Mouse (Mus musculus) CH12.LX (cell line): Measurements from ENCODE around the gene Gm49325. TPM values are rescaled to one million over a fixed set of nuclear protein-coding genes. Genes with fewer than 3 reads are reported as not detected.

Source experiments
- DNase-seq: peaks from one replicate; pipeline ENCODE4 v3.0.0-alpha.2; 2013; ENCODE audit errors: extremely low read depth
- H3K27ac ChIP-seq: 2 replicates; pipeline ENCODE4 v1.5.1; 2012; ENCODE audit warnings: low read depth, mild to moderate bottlenecking, control low read depth, moderate library complexity; ENCODE audit not compliant: insufficient read depth
- H3K27me3 ChIP-seq: replicated peaks from 2 replicates; pipeline ENCODE3; 2012; ENCODE audit warnings: inconsistent platforms
- H3K36me3 ChIP-seq, 2 experiments: replicated peaks in 1 of 2; 2 replicates each; pipeline versions ENCODE3 to v1.6.1; 2012; ENCODE audit warnings: inconsistent platforms in 1 of 2, low read length in 1 of 2, mild to moderate bottlenecking in 1 of 2, mixed read lengths in 1 of 2, moderate library complexity in 1 of 2; ENCODE audit not compliant: control insufficient read depth in 1 of 2, insufficient read depth in 1 of 2
- H3K4me1 ChIP-seq, 2 experiments: 2 replicates each; pipeline ENCODE4 v1.6.1; 2012; ENCODE audit warnings: inconsistent platforms in 1 of 2, moderate library complexity in 1 of 2; ENCODE audit not compliant: insufficient read depth in 2 of 2, control insufficient read depth in 1 of 2
- H3K4me2 ChIP-seq: 2 replicates; pipeline ENCODE4 v1.6.1; 2012; ENCODE audit warnings: low read depth, mild to moderate bottlenecking, control low read depth; ENCODE audit not compliant: poor library complexity, insufficient read depth, severe bottlenecking
- H3K4me3 ChIP-seq, 3 experiments: fragments of 150-350 bp in 1 of 3; sonication (generic) in 1 of 3; replicated peaks in 1 of 3; 2 replicates each; pipeline versions ENCODE3 to v1.5.1; 2011 to 2012; ENCODE audit warnings: low read depth in 2 of 3, low read length in 2 of 3, mild to moderate bottlenecking in 2 of 3, moderate library complexity in 2 of 3, control low read depth in 1 of 3, improper control_type of control experiment in 1 of 3, inconsistent platforms in 1 of 3, mixed read lengths in 1 of 3; ENCODE audit not compliant: poor library complexity in 1 of 3
- H3K79me2 ChIP-seq: replicated peaks from 2 replicates; pipeline ENCODE4 v1.6.1; 2012; ENCODE audit warnings: mild to moderate bottlenecking, moderate library complexity; ENCODE audit not compliant: control insufficient read depth, poor library complexity, insufficient read depth, severe bottlenecking; ENCODE audit errors: extremely low read depth
- H3K9ac ChIP-seq: 2 replicates; pipeline ENCODE4 v1.6.1; 2012; ENCODE audit warnings: low read depth, mild to moderate bottlenecking, control low read depth, moderate library complexity; ENCODE audit not compliant: insufficient read depth
- H3K9me3 ChIP-seq: replicated peaks from 2 replicates; pipeline ENCODE3; 2012; ENCODE audit warnings: low read length, inconsistent platforms, mixed read lengths
- BHLHE40 ChIP-seq: IDR thresholded peaks from 2 replicates; pipeline ENCODE4 v1.6.1; 2011; ENCODE audit warnings: mild to moderate bottlenecking, low read depth, low read length, improper control_type of control experiment
- CHD1 ChIP-seq: IDR thresholded peaks from 2 replicates; pipeline ENCODE4 v1.6.1; 2012; ENCODE audit warnings: low read depth, low read length, improper control_type of control experiment, inconsistent platforms
- CHD2 ChIP-seq: IDR thresholded peaks from 2 replicates; pipeline ENCODE4 v1.6.1; 2011; ENCODE audit warnings: low read length, improper control_type of control experiment
- CTCF ChIP-seq, 2 experiments: IDR thresholded peaks in 1 of 2; conservative IDR thresholded peaks in 1 of 2; 2 replicates each; pipeline ENCODE4 v1.5.1; 2011 to 2012; ENCODE audit warnings: low read depth in 2 of 2, low read length in 2 of 2, improper control_type of control experiment in 1 of 2, inconsistent platforms in 1 of 2, mild to moderate bottlenecking in 1 of 2, moderate library complexity in 1 of 2
- E2F4 ChIP-seq: IDR thresholded peaks from 2 replicates; pipeline ENCODE4 v1.6.1; 2011; ENCODE audit warnings: low read depth, low read length, improper control_type of control experiment; ENCODE audit not compliant: insufficient replicate concordance
- ELF1 ChIP-seq: IDR thresholded peaks from 2 replicates; pipeline ENCODE4 v1.6.1; 2014; ENCODE audit warnings: low read depth, mild to moderate bottlenecking, inconsistent platforms, low read length, improper control_type of control experiment
- EP300 ChIP-seq: IDR thresholded peaks from 2 replicates; pipeline ENCODE4 v1.6.1; 2011; ENCODE audit warnings: low read length, improper control_type of control experiment
- HCFC1 ChIP-seq: IDR thresholded peaks from 2 replicates; pipeline ENCODE4 v1.6.1; 2012; ENCODE audit warnings: low read depth, mild to moderate bottlenecking, inconsistent platforms, low read length, improper control_type of control experiment
- IRF4 ChIP-seq: IDR thresholded peaks from 2 replicates; pipeline ENCODE4 v1.6.1; 2014; ENCODE audit warnings: low read depth, mild to moderate bottlenecking, inconsistent platforms, low read length, improper control_type of control experiment
- MAX ChIP-seq: IDR thresholded peaks from 2 replicates; pipeline ENCODE4 v1.6.1; 2011; ENCODE audit warnings: low read length, improper control_type of control experiment
- MXI1 ChIP-seq: IDR thresholded peaks from 2 replicates; pipeline ENCODE4 v1.6.1; 2011; ENCODE audit warnings: mild to moderate bottlenecking, low read depth, low read length, improper control_type of control experiment
- MYC ChIP-seq: IDR thresholded peaks from 2 replicates; pipeline ENCODE4 v1.6.1; 2011; ENCODE audit warnings: low read depth, mild to moderate bottlenecking, improper control_type of control experiment, low read length
- PAX5 ChIP-seq: IDR thresholded peaks from 2 replicates; pipeline ENCODE4 v1.6.1; 2012; ENCODE audit warnings: low read length, inconsistent platforms, mixed read lengths
- POLR2A ChIP-seq: IDR thresholded peaks from 2 replicates; pipeline ENCODE4 v1.6.1; 2011; ENCODE audit warnings: low read depth, mild to moderate bottlenecking, improper control_type of control experiment, low read length
- RAD21 ChIP-seq: IDR thresholded peaks from 2 replicates; pipeline ENCODE4 v1.6.1; 2011; ENCODE audit warnings: low read depth, mild to moderate bottlenecking, low read length, improper control_type of control experiment, moderate library complexity
- SIN3A ChIP-seq: IDR thresholded peaks from 2 replicates; pipeline ENCODE4 v1.6.1; 2012; ENCODE audit warnings: low read length, improper control_type of control experiment, inconsistent platforms
- SMC3 ChIP-seq: IDR thresholded peaks from 2 replicates; pipeline ENCODE4 v1.6.1; 2011; ENCODE audit warnings: low read depth, low read length, improper control_type of control experiment
- TBP ChIP-seq: conservative IDR thresholded peaks from 2 replicates; pipeline ENCODE4 v1.6.1; 2011; ENCODE audit warnings: low read depth, low read length, improper control_type of control experiment
- TCF12 ChIP-seq: IDR thresholded peaks from 2 replicates; pipeline ENCODE4 v1.6.1; 2014; ENCODE audit warnings: low read depth, mild to moderate bottlenecking, inconsistent platforms, low read length, improper control_type of control experiment
- UBTF ChIP-seq: IDR thresholded peaks from 2 replicates; pipeline ENCODE4 v1.6.1; 2012; ENCODE audit warnings: low read depth, mild to moderate bottlenecking, inconsistent platforms, low read length, improper control_type of control experiment, moderate library complexity
- USF1 ChIP-seq: IDR thresholded peaks from 2 replicates; pipeline ENCODE4 v1.6.1; 2014; ENCODE audit warnings: low read depth, mild to moderate bottlenecking, inconsistent platforms, low read length, improper control_type of control experiment
- ZC3H11A ChIP-seq: IDR thresholded peaks from 2 replicates; pipeline ENCODE4 v1.6.1; 2012; ENCODE audit warnings: low read depth, mild to moderate bottlenecking, inconsistent platforms, low read length, improper control_type of control experiment
- ZNF384 ChIP-seq: IDR thresholded peaks from 2 replicates; pipeline ENCODE4 v1.6.1; 2012; ENCODE audit warnings: low read depth, low read length, improper control_type of control experiment, inconsistent platforms
- dilution Hi-C: fragments of 300-500 bp; cut with MboI; formaldehyde crosslinking; loops from 2 replicates; pipeline ENCODE4 v1.14.3; 2020; ENCODE audit warnings: low sequenced_read_pairs; ENCODE audit not compliant: extremely low pct_unique_long_range_greater_than_20kb, extremely low pct_ligation_motif_present
- in situ Hi-C: fragments of 300-500 bp; cut with MboI; formaldehyde crosslinking; loops from 3 replicates; pipeline ENCODE4 v1.14.3; 2019; ENCODE audit warnings: low sequenced_read_pairs, low pct_ligation_motif_present, low pct_unique_long_range_greater_than_20kb, mixed read lengths
- polyA plus RNA-seq: library from polyadenylated mRNA; unstranded; fragments of >175 nt; gene quantifications from 2 replicates; pipeline ENCODE4 v1.2.1, GENCODE M21; 2012; ENCODE audit warnings: low read depth; ENCODE audit not compliant: insufficient read length
- total RNA-seq, 2 experiments: library from RNA; depleted of rRNA; stranded (reverse); fragments of 300-350 nt in 1 of 2; fragments of >200 nt in 1 of 2; gene quantifications; 2 replicates each; pipeline ENCODE4 v1.2.3; 2012 to 2014

Gm49325 gene
- total and polyA plus RNA-seq, 3 experiments: 1.1 to 26.9 TPM; not detected in 1

DNA sequence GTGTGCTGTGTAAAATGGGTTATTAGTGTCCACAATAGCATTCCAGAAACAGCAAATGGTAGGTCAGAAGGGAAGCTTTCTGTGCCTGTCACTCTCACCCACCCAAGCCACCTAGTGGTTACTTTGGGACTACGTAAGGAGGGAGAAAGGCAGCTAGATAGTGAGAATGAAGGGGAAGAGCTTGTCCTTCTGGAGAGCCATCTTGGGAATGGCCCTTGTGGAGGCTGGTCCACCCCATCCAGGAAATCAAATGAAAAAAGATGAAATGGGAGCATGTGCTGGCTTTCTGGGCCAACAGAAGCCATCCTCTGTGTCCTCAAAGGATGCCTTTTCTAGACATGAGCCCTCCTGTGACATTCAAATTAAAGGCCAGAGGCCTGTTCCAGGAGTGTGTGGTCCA lies 629 bp upstream of the Gm49325 start:
- H3K36me3 ChIP-seq: peaks cover 4 to 25% of the 10 kb centered on the region in 2 experiments
- peak; percentile 69 for DNase-seq
- in situ Hi-C loops (no loop called here), dilution Hi-C loops (no loop called here)
- H3K27me3 ChIP-seq: no peaks in the 10 kb centered on the region
- no peak overlapping the region for H3K27ac ChIP-seq
- H3K79me2 ChIP-seq: peaks cover 13% of the 10 kb centered on the region
- TF ChIP-seq E2F4: no peak
- TF ChIP-seq CTCF (conservative IDR thresholded peaks at IDR 0.05 in 1 of 2, IDR thresholded peaks at IDR 0.05 in 1 of 2; ENCODE audit: low read depth in 2 of 2, low read length in 2 of 2): peak; percentile 51 to 68
- TF ChIP-seq TBP: no peak
- no peak for TF ChIP-seq ZC3H11A
- no peak for TF ChIP-seq ZNF384
- peak; percentile 37 for TF ChIP-seq SMC3
- TF ChIP-seq IRF4: no peak
- TF ChIP-seq RAD21: peak; percentile 16
- H3K9ac ChIP-seq: no peak overlapping the region
- H3K4me3 ChIP-seq: peak overlapping the region in 2 of 3 experiments; percentile 41 to 77
- peaks cover 5 to 14% of the 10 kb centered on the region in 2 experiments for H3K4me1 ChIP-seq
- no peak overlapping the region for H3K4me2 ChIP-seq
- H3K9me3 ChIP-seq: peaks cover 7% of the 10 kb centered on the region

DNA sequence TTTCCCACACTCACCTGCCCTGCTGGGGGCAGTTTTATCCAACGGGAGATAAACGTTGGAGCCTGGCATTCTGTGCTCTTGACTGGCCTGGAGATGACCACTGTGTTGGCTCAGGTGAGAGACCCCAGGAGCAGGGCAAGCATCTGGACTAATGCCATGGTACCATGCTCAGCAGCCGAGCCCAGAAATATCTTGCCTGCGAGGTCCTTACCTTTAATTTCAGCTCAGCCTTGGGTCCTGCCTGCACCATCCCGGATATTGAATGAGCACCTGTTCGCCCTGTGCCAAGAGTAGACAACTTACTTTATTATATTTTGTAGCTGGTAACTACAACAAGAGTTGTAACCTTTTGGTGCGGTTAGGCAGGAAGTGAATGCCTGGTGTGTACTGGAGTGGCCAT lies 858 bp downstream of the Gm49325 start:
- Histone ChIP-seq H3K9ac (peak overlapping the region; percentile 77), H3K27me3 (no peaks in the 10 kb centered on the region)
- TF ChIP-seq CHD1 (0 out of 2 replicates have a peak, but pooled peaks have one; percentile 77), HCFC1 (0 out of 2 replicates have a peak, but pooled peaks have one; percentile 1), MAX (0 out of 2 replicates have a peak, but pooled peaks have one; percentile 25), PAX5 (no peak), CHD2 (no peak), USF1 (no peak), MXI1 (no peak; the same call in 1 of the 2 replicates), MYC (peak; percentile 57; the same call in 1 of the 2 replicates), RAD21 (no peak), EP300 (0 out of 2 replicates have a peak, but pooled peaks have one; percentile 34), BHLHE40 (no peak), SIN3A (peak; percentile 68; the same call in 1 of the 2 replicates), UBTF (no peak), TCF12 (no peak), POLR2A (no peak), ELF1 (no peak)
- TF ChIP-seq, all 38 proteins: peak for 6
- in situ Hi-C loops: no loop called here
- Histone ChIP-seq H3K27ac (peak overlapping the region; percentile 52), H3K4me3 (peak overlapping the region; percentile 77 to 97 (median 82)), H3K9me3 (peaks cover 7% of the 10 kb centered on the region), H3K36me3 (peaks cover 16 to 40% of the 10 kb centered on the region in 2 experiments), H3K4me2 (peak overlapping the region; percentile 74), H3K4me1 (peaks cover 5 to 14% of the 10 kb centered on the region in 2 experiments), H3K79me2 (peaks cover 13% of the 10 kb centered on the region)
- DNase-seq: peak; percentile 24
- dilution Hi-C loops: no loop called here
